Mouse (Mus musculus) splenic B cell, adult 2 months (primary cell): ENCODE results near the gene Amt.
"Not testable (repeated sequence)": the region's sequence is repeated elsewhere in the genome, so short reads cannot be mapped to it uniquely, and the experiment has no call there.

Experiments used
- DNase-seq: peaks from one replicate; pipeline ENCODE4 v3.0.0-alpha.2; 2011; ENCODE audit warnings: low read depth, low spot score
- H3K27me3 ChIP-seq: 2 replicates; pipeline ENCODE4 v1.6.1; 2012; ENCODE audit warnings: mild to moderate bottlenecking, low read length, moderate library complexity, mixed read lengths; ENCODE audit not compliant: control insufficient read depth, poor library complexity, insufficient read depth, severe bottlenecking
- H3K36me3 ChIP-seq: 2 replicates; pipeline ENCODE4 v1.6.1; 2012; ENCODE audit warnings: mild to moderate bottlenecking, low read length, moderate library complexity, mixed read lengths; ENCODE audit not compliant: control insufficient read depth, poor library complexity, insufficient read depth, severe bottlenecking

The Amt gene

GRCm38 (mm10) chr9:108296453-108297355 lies at the start of gene Amt:
TSS of gene Amt (plus strand) at chr9:108296853.
- no peaks in the 10 kb centered on the region for H3K27me3 ChIP-seq
- H3K36me3 ChIP-seq, result no peaks in the 10 kb centered on the region; the same call in 1 of the 2 replicates
- DNase-seq, result no peak

- no peaks in the 10 kb centered on the region for H3K27me3 ChIP-seq
- DNase-seq, result no peak
- H3K36me3 ChIP-seq, result 0 out of 2 replicates have a peak, but pooled peaks cover 2% of the 10 kb centered on the region
Measured at GRCm38 (mm10) chr9:108248957-108249356, 47.7 kb upstream of the Amt start.

GRCm38 (mm10) chr9:108251877-108252276 lies 44.8 kb upstream of the Amt start:
- 0 out of 2 replicates have a peak, but pooled peaks cover 2% of the 10 kb centered on the region for H3K36me3 ChIP-seq
- no peaks in the 10 kb centered on the region for H3K27me3 ChIP-seq
- DNase-seq, result no peak

- H3K36me3 ChIP-seq, result 0 out of 2 replicates have a peak, but pooled peaks cover 2% of the 10 kb centered on the region
Measured at GRCm38 (mm10) chr9:108252766-108253165, 43.9 kb upstream of the Amt start.

GRCm38 (mm10) chr9:108260526-108260925 lies 36.1 kb upstream of the Amt start:
- no peak for DNase-seq
- Histone ChIP-seq H3K27me3 (no peaks in the 10 kb centered on the region), H3K36me3 (no peaks in the 10 kb centered on the region)

More at GRCm38 (mm10) chr9:108252766-108253165, 43.9 kb upstream of the Amt start:
- no peak for DNase-seq
- H3K27me3 ChIP-seq, result no peaks in the 10 kb centered on the region

GRCm38 (mm10) chr9:108261865-108262264 lies 34.8 kb upstream of the Amt start:
- DNase-seq, result no peak
- Histone ChIP-seq H3K36me3 (no peaks in the 10 kb centered on the region), H3K27me3 (no peaks in the 10 kb centered on the region)

GRCm38 (mm10) chr9:108262494-108263049 lies 34.1 kb upstream of the Amt start:
- H3K36me3 ChIP-seq, result no peaks in the 10 kb centered on the region
- no peaks in the 10 kb centered on the region for H3K27me3 ChIP-seq
- no peak for DNase-seq

- Histone ChIP-seq H3K27me3 (no peaks in the 10 kb centered on the region), H3K36me3 (no peaks in the 10 kb centered on the region)
- no peak for DNase-seq
Measured at GRCm38 (mm10) chr9:108263131-108263681, 33.4 kb upstream of the Amt start.

GRCm38 (mm10) chr9:108263690-108264190 lies 32.9 kb upstream of the Amt start, which contains the start of gene Dag1:
TSS of gene Dag1 (minus strand) at chr9:108263958.
- peak; percentile 97 for DNase-seq
- Histone ChIP-seq H3K36me3 (no peaks in the 10 kb centered on the region), H3K27me3 (no peaks in the 10 kb centered on the region)

GRCm38 (mm10) chr9:108264191-108264921 lies 32.3 kb upstream of the Amt start:
- DNase-seq, result no peak
- Histone ChIP-seq H3K27me3 (no peaks in the 10 kb centered on the region), H3K36me3 (no peaks in the 10 kb centered on the region)

- H3K27me3 ChIP-seq, result no peaks in the 10 kb centered on the region
- no peaks in the 10 kb centered on the region for H3K36me3 ChIP-seq
- peak; percentile 72 for DNase-seq
Measured at GRCm38 (mm10) chr9:108266261-108266935, 30.3 kb upstream of the Amt start.

- DNase-seq, result no peak
- Histone ChIP-seq H3K36me3 (no peaks in the 10 kb centered on the region), H3K27me3 (no peaks in the 10 kb centered on the region)
Measured at GRCm38 (mm10) chr9:108267691-108268090, 29.0 kb upstream of the Amt start.

GRCm38 (mm10) chr9:108268701-108269100 lies 28.0 kb upstream of the Amt start:
- H3K36me3 ChIP-seq, DNase-seq, H3K27me3 ChIP-seq: not testable (repeated sequence)

- Histone ChIP-seq H3K27me3 (no peaks in the 10 kb centered on the region), H3K36me3 (no peaks in the 10 kb centered on the region)
- DNase-seq, result no peak
Measured at GRCm38 (mm10) chr9:108271941-108272340, 24.7 kb upstream of the Amt start.
